Mouse (Mus musculus) left cerebral cortex, postnatal 14 days (tissue): Measurements from ENCODE around the gene Gtpbp1. TPM values are rescaled to one million over a fixed set of nuclear protein-coding genes. Genes with fewer than 3 reads are reported as not detected.

Source experiments
- DNase-seq, 2 experiments: peaks; one replicate each; pipeline ENCODE4 v3.0.0; 2021 to 2022; ENCODE audit warnings: low spot score in 2 of 2, mixed read lengths in 1 of 2
- intact Hi-C: fragments of 180-260 bp; cut with DNase I; formaldehyde crosslinking; loops from one replicate; pipeline ENCODE4 v1.15.1; 2025
- total RNA-seq, 2 experiments: library from RNA; stranded (reverse); gene quantifications; 2 replicates each; pipeline ENCODE4 v1.2.3; 2021

Gene Gtpbp1
- total RNA-seq, 2 experiments from 2014 or later = 44.1 to 44.7 TPM

- intact Hi-C loops = no loop called here
- DNase-seq = no peak
These were observed 6.8 kb upstream of the Gtpbp1 start for GRCm38 (mm10) chr15:79683707-79684465.

DNA sequence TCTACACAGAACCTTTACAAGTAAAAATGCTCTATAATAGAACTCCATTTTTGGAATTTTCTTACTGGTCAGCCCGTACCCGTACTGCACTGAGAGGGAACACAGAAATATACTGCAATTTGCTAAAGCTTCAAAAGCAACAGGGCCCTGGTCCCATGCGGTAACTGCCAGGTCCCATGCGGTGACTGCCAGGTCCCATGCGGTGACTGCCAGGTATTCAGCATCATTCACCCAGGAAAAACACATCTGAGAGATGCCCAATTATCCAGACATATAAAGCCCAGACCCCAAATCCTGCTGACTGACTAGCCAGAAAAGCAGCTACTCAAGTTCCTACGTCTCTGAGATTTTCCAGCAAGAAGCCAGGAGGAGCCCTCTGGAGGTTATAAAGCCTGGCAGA lies 6.0 kb upstream of the Gtpbp1 start:
- DNase-seq = no peak
- intact Hi-C loops = no loop called here

- DNase-seq = no peak
- intact Hi-C loops = no loop called here
These were observed 5.5 kb upstream of the Gtpbp1 start for GRCm38 (mm10) chr15:79685141-79685641.

DNA sequence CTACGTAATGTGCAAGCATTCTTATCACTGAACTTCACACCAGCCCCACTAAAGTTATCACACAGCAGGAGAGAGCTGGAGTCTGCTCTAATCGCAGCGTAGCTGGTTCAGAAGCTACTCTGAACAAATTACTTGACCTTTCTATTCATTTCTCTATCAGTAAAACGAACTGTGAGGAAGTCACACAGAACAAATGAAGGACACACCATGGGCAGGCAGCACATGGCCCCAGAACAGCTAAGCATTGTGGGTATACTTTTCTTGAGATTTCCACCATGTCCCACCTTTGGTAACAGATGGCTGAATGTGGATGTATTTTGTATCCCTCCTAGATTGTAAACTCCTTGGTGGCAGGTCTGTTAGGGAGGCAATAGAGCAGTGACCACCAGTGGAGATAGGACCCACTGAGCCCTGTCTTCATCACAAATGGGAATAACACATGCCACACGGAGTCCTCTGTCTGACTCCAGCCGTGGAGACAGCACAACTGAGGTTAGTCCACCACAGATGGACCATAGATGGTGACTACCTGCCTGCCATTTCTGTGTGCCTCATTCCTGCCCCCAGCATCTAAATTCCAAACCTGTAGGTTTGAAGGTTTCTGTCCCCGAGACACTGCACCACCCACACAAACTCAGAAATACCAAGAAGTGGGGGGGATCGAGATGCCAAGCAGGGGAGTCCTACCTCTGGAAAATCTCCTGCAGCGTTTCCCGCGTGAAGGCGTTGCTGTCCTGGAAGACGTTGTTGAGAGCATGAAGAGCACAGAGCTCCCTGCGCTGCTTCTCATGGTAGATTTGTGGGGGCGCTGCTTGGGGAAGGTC lies 4.4 kb upstream of the Gtpbp1 start:
- intact Hi-C loops = loop anchor here (2.0 kb wide), 1 partner anchor 15 kb away; the partner anchor contains the start of gene Tomm22

GRCm38 (mm10) chr15:79687175-79687574 lies 3.5 kb upstream of the Gtpbp1 start:
- intact Hi-C loops = loop anchor here (2.0 kb wide), 1 partner anchor 16 kb away; the partner anchor contains the start of gene Tomm22
- DNase-seq = no peak

More for the DNA sequence above, 4.4 kb upstream of the Gtpbp1 start:
- no peak for DNase-seq

DNA sequence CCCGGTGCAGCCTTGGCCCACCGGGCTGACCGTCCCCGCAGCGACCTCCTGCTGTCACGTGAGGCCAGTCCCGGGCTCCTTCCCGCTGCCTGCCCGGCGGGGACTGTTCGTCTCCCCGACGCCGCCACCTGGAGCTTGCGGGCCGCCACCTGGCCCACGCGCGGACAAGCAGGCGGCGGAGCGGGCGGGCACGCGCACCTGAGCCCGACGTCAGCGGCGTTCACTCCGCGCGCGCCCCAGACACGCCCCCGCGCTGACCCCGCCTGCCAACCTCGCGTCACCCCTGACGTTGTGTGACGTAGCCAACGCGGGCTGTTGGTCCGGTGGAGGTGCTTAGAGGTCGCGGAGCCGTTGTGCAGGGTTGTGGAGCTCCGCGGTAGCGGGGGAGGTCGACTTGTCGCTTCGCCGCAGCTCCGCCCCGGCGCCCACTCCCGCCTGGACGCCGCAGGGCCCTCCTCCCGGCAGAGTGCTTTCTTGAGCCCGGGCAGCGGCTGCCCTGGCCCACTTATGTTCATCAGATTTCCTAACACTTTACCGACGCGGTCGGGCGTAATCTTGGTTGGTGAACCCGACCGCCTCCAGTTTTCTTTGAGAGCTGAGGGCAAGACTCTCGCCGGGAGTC lies 2.9 kb upstream of the Gtpbp1 start, which contains the start of gene Josd1:
Josd1 (minus strand) TSS at position 274 of the 622 bp plus-strand sequence.
- intact Hi-C loops = loop anchor here (2.0 kb wide), 1 partner anchor 17 kb away; the partner anchor contains the start of gene Tomm22
- peak; percentile 93 to 95 for DNase-seq

GRCm38 (mm10) chr15:79688268-79688956 lies 2.2 kb upstream of the Gtpbp1 start:
- DNase-seq = no peak
- intact Hi-C loops = no loop called here

- no peak for DNase-seq
- intact Hi-C loops = no loop called here
These were observed 801 bp upstream of the Gtpbp1 start for GRCm38 (mm10) chr15:79689662-79690425.

DNA sequence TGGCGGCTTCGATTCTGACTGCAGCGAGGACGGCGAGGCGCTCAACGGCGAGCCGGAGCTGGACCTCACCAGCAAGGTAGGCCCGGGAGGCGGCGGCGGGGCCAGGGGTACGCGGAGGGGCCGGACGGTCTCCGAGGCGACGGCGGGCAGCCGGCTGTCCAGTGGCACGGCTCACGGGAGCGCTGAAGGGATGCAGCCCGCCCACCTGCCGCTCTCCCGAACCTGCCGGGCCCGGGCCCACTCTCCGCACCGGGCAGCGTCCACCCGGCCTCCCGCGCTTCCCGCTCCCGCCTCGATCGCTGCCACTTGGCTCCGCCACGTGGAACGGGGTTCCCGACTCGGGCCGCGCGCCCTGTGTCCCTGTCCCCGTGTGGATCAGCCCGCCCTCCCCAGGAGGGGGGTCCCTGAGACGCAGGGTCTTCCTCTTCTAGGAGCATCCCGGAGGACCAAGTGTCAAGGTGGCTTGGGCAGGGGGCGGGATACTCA lies 421 bp downstream of the Gtpbp1 start:
- intact Hi-C loops = no loop called here
- DNase-seq = no peak

DNA sequence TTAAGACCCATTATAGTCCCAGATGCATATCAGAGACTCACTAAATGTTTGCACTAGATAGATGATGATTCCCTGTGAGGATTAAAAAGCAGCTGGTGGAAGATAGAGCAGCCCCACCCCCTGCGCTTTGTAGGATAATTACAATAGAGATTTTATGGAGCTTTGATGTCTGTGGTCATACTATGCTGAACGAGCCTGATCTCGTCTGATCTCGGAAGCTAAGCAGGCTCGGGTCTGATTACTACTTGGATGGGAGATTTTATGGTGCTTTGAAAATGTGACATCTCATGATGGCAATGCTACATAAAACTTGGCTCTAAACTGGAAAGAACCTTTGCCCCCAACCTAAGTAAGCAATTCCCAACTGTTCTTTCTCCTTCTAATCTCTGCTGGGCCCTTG lies 1.7 kb downstream of the Gtpbp1 start:
- intact Hi-C loops = no loop called here
- DNase-seq = no peak

DNA sequence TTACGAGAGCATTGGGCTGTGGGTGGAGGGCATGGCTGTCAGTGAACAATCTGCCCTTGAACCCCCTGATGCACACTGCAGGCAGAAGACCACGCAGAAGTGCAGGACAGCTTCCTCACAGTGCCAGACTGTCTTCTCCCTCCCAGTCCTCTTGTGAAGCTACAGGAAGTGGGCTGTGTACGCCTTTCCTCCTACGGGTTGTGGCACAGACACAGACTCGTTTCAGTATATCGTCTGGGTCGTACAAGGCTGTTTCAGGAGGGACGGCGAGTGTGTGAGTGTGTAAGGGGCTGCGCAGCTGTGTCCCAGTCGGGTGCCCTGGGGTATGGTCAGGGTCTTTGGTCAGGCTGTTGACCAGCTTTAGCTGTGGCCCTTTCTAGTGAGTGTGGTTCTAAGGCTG lies 3.1 kb downstream of the Gtpbp1 start:
- no peak for DNase-seq
- intact Hi-C loops = no loop called here

DNA sequence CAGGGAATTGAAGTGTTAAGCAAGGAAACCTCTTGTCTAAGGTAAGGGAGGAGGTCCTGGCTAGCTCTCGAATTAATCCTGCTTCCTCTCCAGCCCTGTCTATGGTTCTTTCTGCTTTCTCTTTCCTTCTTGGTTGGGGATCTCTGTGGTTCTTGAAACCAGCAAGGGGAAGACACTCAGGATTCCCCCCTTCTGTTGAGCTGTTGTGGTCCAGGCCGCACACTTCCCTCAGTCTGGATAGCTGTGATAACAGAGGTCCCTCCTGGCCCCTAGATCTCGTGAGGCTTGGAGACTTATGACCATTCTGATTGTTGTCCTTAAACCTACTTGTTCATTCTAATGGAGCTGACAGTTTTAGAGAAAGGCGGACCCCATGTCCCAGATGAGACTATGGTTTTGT lies 3.9 kb downstream of the Gtpbp1 start:
- intact Hi-C loops = no loop called here
- DNase-seq = no peak

GRCm38 (mm10) chr15:79695516-79695915 lies 4.9 kb downstream of the Gtpbp1 start:
- no peak for DNase-seq
- intact Hi-C loops = no loop called here

DNA sequence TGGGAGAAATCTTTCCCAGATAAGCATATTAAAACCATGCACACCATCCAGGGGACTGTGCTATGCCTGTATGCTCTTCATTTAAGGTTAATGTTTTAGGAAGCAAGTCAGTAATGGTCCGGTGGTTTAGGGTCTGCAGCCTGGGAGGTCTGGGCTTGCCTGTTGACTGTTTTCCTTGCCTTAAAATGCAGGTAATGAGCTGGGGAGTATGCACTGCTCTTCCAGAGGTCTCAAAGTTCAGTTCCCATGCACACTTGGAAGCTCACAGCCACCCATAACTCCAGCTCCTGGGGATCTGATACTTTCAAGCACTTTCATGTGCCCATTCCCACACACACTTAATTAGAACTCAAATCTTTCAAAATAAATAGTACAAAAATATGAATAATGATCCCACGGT lies 5.9 kb downstream of the Gtpbp1 start:
- DNase-seq = no peak
- intact Hi-C loops = no loop called here

- no peak for DNase-seq
- intact Hi-C loops = no loop called here
These were observed 6.4 kb downstream of the Gtpbp1 start for GRCm38 (mm10) chr15:79697011-79697410.

- intact Hi-C loops = no loop called here
- no peak for DNase-seq
These were observed 7.0 kb downstream of the Gtpbp1 start for GRCm38 (mm10) chr15:79697558-79698187.

GRCm38 (mm10) chr15:79706603-79707214 lies 16.1 kb downstream of the Gtpbp1 start:
- intact Hi-C loops = no loop called here
- no peak for DNase-seq
